Mouse (Mus musculus): Measurements from ENCODE around the gene Foxp4. TPM values are rescaled to one million over a fixed set of nuclear protein-coding genes. Genes with fewer than 3 reads are reported as not detected.

The Foxp4 gene
- polyA plus RNA-seq, 1 experiment from 2014 or later, result 18.0 TPM

- H3K27me3 ChIP-seq (ENCODE audit: poor library complexity, severe bottlenecking), result peaks cover 47% of the 10 kb centered on the region
- peak overlapping the region; percentile 84 for H3K4me3 ChIP-seq
- H3K9me3 ChIP-seq, result no peaks in the 10 kb centered on the region
- WGBS, result under 1% methylated on average over 28 of the region's 28 CpGs
- peak; percentile 56 for DNase-seq (ENCODE audit: extremely low spot score, low spot score)
- peak overlapping the region; percentile 97 for H3K27ac ChIP-seq
- H3K36me3 ChIP-seq (replicated peaks), result peaks cover 34% of the 10 kb centered on the region
- H3K4me1 ChIP-seq, result peaks cover 87% of the 10 kb centered on the region
Observed at GRCm38 (mm10) chr17:47923011-47923677, 1.3 kb downstream of the Foxp4 start.

GRCm38 (mm10) chr17:47922579-47922978 lies 1.9 kb downstream of the Foxp4 start:
- Histone ChIP-seq H3K4me1 (peaks cover 88% of the 10 kb centered on the region), H3K27ac (peak overlapping the region; percentile 97)
- under 1% methylated on average over 24 of the region's 24 CpGs for WGBS

GRCm38 (mm10) chr17:47922116-47922515 lies 2.3 kb downstream of the Foxp4 start:
- Histone ChIP-seq H3K9me3 (no peaks in the 10 kb centered on the region), H3K27me3 (ENCODE audit: poor library complexity, severe bottlenecking) (peaks cover 56% of the 10 kb centered on the region), H3K4me1 (peaks cover 91% of the 10 kb centered on the region), H3K36me3 (replicated peaks) (peaks cover 44% of the 10 kb centered on the region), H3K4me3 (peak overlapping the region; percentile 84), H3K27ac (peak overlapping the region; percentile 97)
- no peak for DNase-seq (ENCODE audit: extremely low spot score, low spot score)
- WGBS, result under 1% methylated on average over 21 of the region's 21 CpGs

More at GRCm38 (mm10) chr17:47922579-47922978, 1.9 kb downstream of the Foxp4 start:
- Histone ChIP-seq H3K27me3 (ENCODE audit: poor library complexity, severe bottlenecking) (peaks cover 52% of the 10 kb centered on the region), H3K36me3 (replicated peaks) (peaks cover 39% of the 10 kb centered on the region), H3K9me3 (no peaks in the 10 kb centered on the region), H3K4me3 (peak overlapping the region; percentile 84)
- no peak for DNase-seq (ENCODE audit: extremely low spot score, low spot score)

GRCm38 (mm10) chr17:47921136-47921665 lies 3.2 kb downstream of the Foxp4 start:
- Histone ChIP-seq H3K27me3 (ENCODE audit: poor library complexity, severe bottlenecking) (peaks cover 60% of the 10 kb centered on the region), H3K9me3 (no peaks in the 10 kb centered on the region), H3K4me1 (peaks cover 92% of the 10 kb centered on the region), H3K36me3 (replicated peaks) (peaks cover 53% of the 10 kb centered on the region), H3K27ac (peak overlapping the region; percentile 97; the same call in 1 of the 2 replicates), H3K4me3 (peak overlapping the region; percentile 84)
- 30% methylated on average over 4 of the region's 4 CpGs for WGBS
- DNase-seq (ENCODE audit: extremely low spot score, low spot score), result no peak

DNA sequence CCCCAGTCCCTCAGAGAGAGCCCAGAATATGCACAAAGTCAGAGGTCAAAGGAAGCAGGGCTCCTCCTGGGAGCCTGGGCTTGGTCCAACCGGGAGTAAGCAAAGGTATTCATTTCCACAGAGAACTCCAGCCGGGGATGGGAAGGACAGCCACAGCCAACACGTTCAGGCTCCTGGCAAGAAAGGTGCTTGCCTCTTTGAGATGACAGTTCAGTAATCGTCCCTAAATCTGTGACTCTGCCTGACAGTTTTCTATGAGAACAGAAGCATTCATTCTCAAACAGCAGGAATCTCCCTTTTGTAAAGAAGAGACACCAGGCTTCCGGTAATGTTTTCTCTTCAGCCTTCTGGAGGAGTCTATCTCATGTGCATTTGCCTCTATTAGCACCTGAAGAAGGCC lies 4.6 kb downstream of the Foxp4 start:
- Histone ChIP-seq H3K27ac (0 out of 2 replicates have a peak overlapping the region, but pooled peaks have one; percentile 11), H3K4me1 (peaks cover 92% of the 10 kb centered on the region)
- WGBS, result 38% methylated on average over 5 of the region's 5 CpGs

DNA sequence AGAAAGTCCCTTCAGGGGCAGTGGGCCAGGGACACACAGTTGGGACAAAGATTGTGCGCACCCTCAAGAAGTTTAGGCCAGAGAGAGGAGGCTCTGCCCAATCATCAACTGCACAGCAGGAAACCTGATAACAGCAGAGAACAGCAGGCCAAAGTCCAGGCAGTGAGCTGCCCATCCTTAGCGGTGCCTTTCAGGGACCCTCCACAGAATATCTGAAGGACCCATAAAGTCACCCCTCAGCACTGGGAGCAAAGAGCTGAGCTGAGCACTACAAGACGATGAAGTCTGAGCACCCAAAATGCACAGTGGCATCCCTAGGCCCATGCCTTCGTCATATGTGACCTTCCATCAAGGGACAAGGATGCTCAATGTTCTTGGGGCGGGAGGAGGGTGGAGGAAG lies 6.5 kb downstream of the Foxp4 start:
- WGBS, result 87% methylated on average over 5 of the region's 5 CpGs
- H3K36me3 ChIP-seq (replicated peaks), result peaks cover 76% of the 10 kb centered on the region
- no peak for DNase-seq (ENCODE audit: extremely low spot score, low spot score)
- H3K4me1 ChIP-seq, result peaks cover 98% of the 10 kb centered on the region
- no peak overlapping the region for H3K4me3 ChIP-seq
- no peaks in the 10 kb centered on the region for H3K9me3 ChIP-seq
- H3K27ac ChIP-seq, result no peak overlapping the region
- peaks cover 87% of the 10 kb centered on the region for H3K27me3 ChIP-seq (ENCODE audit: poor library complexity, severe bottlenecking)

More for the DNA sequence above, 4.6 kb downstream of the Foxp4 start:
- Histone ChIP-seq H3K9me3 (no peaks in the 10 kb centered on the region), H3K4me3 (peak overlapping the region; percentile 84), H3K36me3 (replicated peaks) (peaks cover 67% of the 10 kb centered on the region), H3K27me3 (ENCODE audit: poor library complexity, severe bottlenecking) (peaks cover 73% of the 10 kb centered on the region)
- DNase-seq (ENCODE audit: extremely low spot score, low spot score), result no peak

GRCm38 (mm10) chr17:47917212-47917611 lies 7.2 kb downstream of the Foxp4 start:
- Histone ChIP-seq H3K4me3 (no peak overlapping the region), H3K4me1 (peaks cover 93% of the 10 kb centered on the region), H3K9me3 (no peaks in the 10 kb centered on the region), H3K27me3 (ENCODE audit: poor library complexity, severe bottlenecking) (peaks cover 94% of the 10 kb centered on the region), H3K27ac (no peak overlapping the region), H3K36me3 (replicated peaks) (peaks cover 81% of the 10 kb centered on the region)
- WGBS, result 88% methylated on average over 3 of the region's 3 CpGs
- no peak for DNase-seq (ENCODE audit: extremely low spot score, low spot score)

DNA sequence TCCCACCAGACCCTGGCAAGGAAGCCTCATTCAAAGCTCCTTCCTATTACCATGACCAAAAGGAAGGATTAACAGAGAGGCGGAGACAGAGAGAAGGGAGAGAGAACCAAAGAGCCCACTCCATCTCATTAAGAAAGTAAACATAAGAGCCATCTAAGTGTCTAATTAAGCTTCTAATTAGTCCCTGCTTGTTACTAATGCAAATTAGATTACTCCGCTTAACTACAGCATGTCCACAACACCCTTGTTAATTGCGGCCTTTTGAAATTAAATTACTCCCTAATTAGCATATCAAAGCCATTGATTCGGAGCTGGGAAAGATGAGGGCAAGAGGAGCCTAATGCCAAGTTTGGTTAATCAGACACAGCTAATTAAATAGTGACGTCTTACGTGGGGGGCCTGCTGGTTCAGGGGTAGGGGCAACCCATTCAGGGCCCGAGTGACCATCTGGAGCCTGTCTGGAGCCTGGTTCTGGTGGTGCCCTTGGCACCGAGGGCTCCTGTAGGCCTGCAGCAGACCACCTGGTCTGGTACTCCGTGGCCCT lies 9.7 kb downstream of the Foxp4 start:
- Histone ChIP-seq H3K27ac (peak overlapping the region; percentile 66), H3K9me3 (no peaks in the 10 kb centered on the region), H3K27me3 (ENCODE audit: poor library complexity, severe bottlenecking) (peaks cover 94% of the 10 kb centered on the region), H3K36me3 (replicated peaks) (peaks cover 72% of the 10 kb centered on the region), H3K4me1 (peaks cover 89% of the 10 kb centered on the region), H3K4me3 (peak overlapping the region; percentile 29)
- peak; percentile 56 for DNase-seq (ENCODE audit: extremely low spot score, low spot score)
- WGBS, result 15% methylated on average over 9 of the region's 9 CpGs

DNA sequence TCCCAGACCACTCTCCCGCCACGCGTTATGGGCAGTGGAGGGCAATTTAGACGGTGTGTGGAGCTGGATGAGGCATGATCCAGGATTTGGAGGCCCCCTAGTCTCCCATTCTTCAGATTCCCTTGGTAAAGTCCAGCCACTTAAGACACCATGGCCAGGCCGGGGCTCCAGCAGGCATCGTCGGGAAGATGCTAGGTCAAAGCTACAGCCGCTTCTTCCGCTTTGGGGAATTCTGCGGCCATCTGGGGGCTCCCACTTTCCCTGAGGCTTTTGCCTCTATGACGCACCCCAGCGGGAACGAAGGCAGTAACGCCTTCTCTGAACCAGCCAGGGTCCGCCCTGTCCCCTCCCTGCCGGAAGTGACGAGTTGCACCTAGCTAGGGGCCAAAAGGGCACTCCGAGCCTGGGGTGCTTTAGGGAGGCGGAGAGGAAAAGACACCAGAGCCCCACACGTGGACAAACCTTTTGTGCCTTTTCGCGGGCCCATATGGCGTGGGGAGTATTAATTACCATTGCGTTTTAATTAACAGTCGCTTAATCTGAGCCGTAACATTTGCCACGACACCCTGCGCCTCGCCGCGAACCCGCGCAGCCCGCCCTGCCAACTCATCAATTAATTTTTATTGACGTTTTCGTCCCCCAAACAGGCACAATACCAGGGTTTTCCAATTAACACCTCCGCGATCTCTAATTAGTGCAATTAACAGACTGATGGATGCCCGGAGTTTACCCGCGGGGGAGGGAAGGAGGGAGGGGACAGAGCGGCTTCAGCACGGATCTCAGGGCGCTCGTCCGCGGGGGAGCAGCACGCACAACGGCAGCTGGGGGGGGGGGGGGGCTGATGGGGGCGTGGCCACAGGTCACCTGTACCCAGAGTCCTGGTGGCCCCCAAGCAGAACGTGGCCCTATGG lies 15.1 kb downstream of the Foxp4 start:
- peaks cover 25% of the 10 kb centered on the region for H3K36me3 ChIP-seq (replicated peaks)
- 8% methylated on average over 51 of the region's 51 CpGs for WGBS
- H3K4me1 ChIP-seq, result peaks cover 91% of the 10 kb centered on the region
- peak overlapping the region; percentile 78 for H3K27ac ChIP-seq
- DNase-seq (ENCODE audit: extremely low spot score, low spot score), result peak; percentile 64
- no peaks in the 10 kb centered on the region for H3K9me3 ChIP-seq
- H3K4me3 ChIP-seq, result peak overlapping the region; percentile 47
- peaks cover 99% of the 10 kb centered on the region for H3K27me3 ChIP-seq (ENCODE audit: poor library complexity, severe bottlenecking)

- H3K4me3 ChIP-seq, result peak overlapping the region; percentile 25
- 87% methylated on average over 2 of the region's 2 CpGs for WGBS
Observed at GRCm38 (mm10) chr17:47908079-47908478, 16.4 kb downstream of the Foxp4 start.

DNA sequence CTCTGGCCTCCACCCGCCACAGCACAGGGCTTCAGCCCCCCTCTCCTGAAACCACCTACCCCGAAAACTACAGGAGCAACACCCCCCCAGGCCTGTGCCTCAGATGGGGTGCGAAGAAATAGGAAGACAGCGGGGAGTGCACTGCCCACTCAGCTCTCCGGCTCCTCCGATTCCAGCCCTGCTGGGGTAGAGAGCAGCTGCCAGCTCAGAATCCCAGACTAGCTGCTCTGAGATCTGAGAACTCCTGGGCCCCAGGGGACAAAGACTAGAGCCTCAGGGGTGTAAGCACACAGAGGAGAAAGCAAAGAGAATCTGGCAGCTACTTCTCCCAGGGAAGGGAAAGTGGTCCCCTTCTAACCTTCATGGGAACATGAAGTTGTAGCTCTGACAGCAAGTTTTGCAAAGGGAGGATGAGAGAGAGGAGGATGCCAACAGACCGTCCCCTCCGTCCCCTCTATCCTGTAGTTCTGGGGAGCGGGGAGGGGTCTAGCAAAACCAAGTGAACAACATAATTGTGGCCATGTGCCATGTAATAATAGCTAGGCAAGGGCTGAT lies 17.0 kb downstream of the Foxp4 start:
- 38% methylated on average over 9 of the region's 9 CpGs for WGBS
- H3K27ac ChIP-seq, result peak overlapping the region; percentile 78
- no peaks in the 10 kb centered on the region for H3K9me3 ChIP-seq
- peaks cover 87% of the 10 kb centered on the region for H3K4me1 ChIP-seq
- peaks cover 30% of the 10 kb centered on the region for H3K36me3 ChIP-seq (replicated peaks)
- H3K27me3 ChIP-seq (ENCODE audit: poor library complexity, severe bottlenecking), result peaks cover 100% of the 10 kb centered on the region
- DNase-seq (ENCODE audit: extremely low spot score, low spot score), result peak; percentile 44
- H3K4me3 ChIP-seq, result peak overlapping the region; percentile 25

More at GRCm38 (mm10) chr17:47908079-47908478, 16.4 kb downstream of the Foxp4 start:
- peaks cover 100% of the 10 kb centered on the region for H3K27me3 ChIP-seq (ENCODE audit: poor library complexity, severe bottlenecking)
- peaks cover 88% of the 10 kb centered on the region for H3K4me1 ChIP-seq
- H3K27ac ChIP-seq, result peak overlapping the region; percentile 78
- H3K36me3 ChIP-seq (replicated peaks), result peaks cover 30% of the 10 kb centered on the region
- no peaks in the 10 kb centered on the region for H3K9me3 ChIP-seq
- no peak for DNase-seq (ENCODE audit: extremely low spot score, low spot score)

All from forebrain, embryonic 10.5 days (tissue).